Mouse (Mus musculus) splenic B cell, adult 2 months (primary cell): Measurements from ENCODE around the gene Phlda2.
A peak's percentile ranks its signal among the peaks of the same experiment; 100 is the strongest.

ENCODE experiments used
- DNase-seq: peaks from one replicate; pipeline ENCODE4 v3.0.0-alpha.2; 2011; ENCODE audit warnings: low read depth, low spot score
- H3K27me3 ChIP-seq: 2 replicates; pipeline ENCODE4 v1.6.1; 2012; ENCODE audit warnings: mild to moderate bottlenecking, low read length, moderate library complexity, mixed read lengths; ENCODE audit not compliant: control insufficient read depth, poor library complexity, insufficient read depth, severe bottlenecking
- H3K36me3 ChIP-seq: 2 replicates; pipeline ENCODE4 v1.6.1; 2012; ENCODE audit warnings: mild to moderate bottlenecking, low read length, moderate library complexity, mixed read lengths; ENCODE audit not compliant: control insufficient read depth, poor library complexity, insufficient read depth, severe bottlenecking

Phlda2 gene

DNA sequence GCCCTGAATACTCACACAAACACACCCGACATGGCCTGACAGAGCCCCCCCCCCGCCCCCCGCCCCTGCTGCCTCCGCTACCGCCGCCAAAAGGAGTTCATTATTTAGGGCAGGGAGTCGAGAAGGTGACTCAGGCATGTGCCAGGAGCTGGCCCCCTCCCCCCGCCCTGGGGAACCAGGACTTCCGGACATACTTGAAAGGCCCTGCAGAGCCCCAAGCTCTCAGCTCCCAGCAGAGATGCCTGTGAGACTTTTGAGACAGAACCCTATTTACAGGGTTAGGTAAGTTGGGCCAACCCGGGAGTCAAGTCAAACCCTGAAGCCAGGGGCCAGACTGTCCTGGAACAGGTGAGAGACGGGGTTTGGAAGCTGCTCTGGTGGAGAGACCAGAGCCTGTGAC lies 41.0 kb downstream of the Phlda2 start:
- no peaks in the 10 kb centered on the region for H3K36me3 ChIP-seq
- no peak for DNase-seq
- H3K27me3 ChIP-seq = no peaks in the 10 kb centered on the region

- Histone ChIP-seq H3K36me3 (no peaks in the 10 kb centered on the region), H3K27me3 (no peaks in the 10 kb centered on the region)
- no peak for DNase-seq
Measured at GRCm38 (mm10) chr7:143461294-143461870, 41.6 kb downstream of the Phlda2 start.

- Histone ChIP-seq H3K36me3 (no peaks in the 10 kb centered on the region), H3K27me3 (no peaks in the 10 kb centered on the region)
- DNase-seq = peak; percentile 87
Measured at GRCm38 (mm10) chr7:143460874-143461273, 42.1 kb downstream of the Phlda2 start, which contains the start of gene Cdkn1c. Gene Cdkn1c (minus strand): TSS chr7:143461050.

DNA sequence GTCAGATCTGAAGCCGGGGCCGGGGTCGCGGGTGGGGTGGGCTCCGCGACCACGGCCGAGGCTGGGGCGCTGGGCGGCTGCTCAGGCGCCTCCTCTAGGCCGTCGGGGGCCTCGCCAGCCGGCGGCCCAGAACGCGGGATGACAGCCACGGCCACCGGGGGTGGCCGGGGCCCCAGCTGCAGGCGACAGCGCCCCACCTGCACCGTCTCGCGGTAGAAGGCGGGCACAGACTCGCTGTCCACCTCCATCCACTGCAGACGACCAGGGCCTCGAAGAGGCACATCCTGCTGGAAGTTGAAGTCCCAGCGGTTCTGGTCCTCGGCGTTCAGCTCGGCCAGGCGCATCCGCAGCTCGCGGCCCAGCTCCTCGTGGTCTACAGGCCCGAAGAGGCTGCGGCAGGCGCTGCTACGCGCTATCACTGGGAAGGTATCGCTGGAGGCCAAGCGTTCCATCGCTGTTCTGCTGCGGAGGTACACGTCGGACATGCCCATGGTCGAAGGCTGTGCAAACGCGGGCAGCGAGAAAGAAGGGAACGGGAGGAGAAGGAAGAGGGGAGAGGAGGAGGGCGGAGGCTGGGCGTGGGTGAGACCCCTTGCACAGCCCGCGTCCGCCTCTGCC lies 42.6 kb downstream of the Phlda2 start:
- no peak for DNase-seq
- Histone ChIP-seq H3K36me3 (no peaks in the 10 kb centered on the region), H3K27me3 (no peaks in the 10 kb centered on the region)

GRCm38 (mm10) chr7:143459332-143460211 lies 43.4 kb downstream of the Phlda2 start:
- Histone ChIP-seq H3K36me3 (no peaks in the 10 kb centered on the region), H3K27me3 (no peaks in the 10 kb centered on the region)
- no peak for DNase-seq

DNA sequence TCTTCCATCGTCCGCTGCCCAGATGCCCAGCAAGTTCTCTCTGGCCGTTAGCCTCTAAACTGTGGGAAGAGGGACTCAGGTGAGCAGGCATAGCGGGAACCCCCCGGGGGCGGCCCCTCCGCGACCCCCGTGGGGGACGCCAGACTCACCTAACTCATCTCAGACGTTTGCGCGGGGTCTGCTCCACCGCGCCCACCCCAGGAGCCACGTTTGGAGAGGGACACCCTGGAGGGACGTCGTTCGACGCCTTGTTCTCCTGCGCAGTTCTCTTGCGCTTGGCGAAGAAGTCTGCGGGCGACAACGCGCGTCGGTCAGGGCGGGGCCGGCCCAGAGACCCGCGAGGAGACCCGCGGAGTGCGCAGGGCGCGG lies 44.0 kb downstream of the Phlda2 start:
- no peaks in the 10 kb centered on the region for H3K27me3 ChIP-seq

More for the DNA sequence above, 44.0 kb downstream of the Phlda2 start:
- H3K36me3 ChIP-seq = no peaks in the 10 kb centered on the region
- no peak for DNase-seq
